Mouse (Mus musculus) thymus, postnatal 4 days (tissue): ENCODE data around the gene BC107364.
"Not testable (repeated sequence)": the region's sequence is repeated elsewhere in the genome, so short reads cannot be mapped to it uniquely, and the experiment has no call there.

Experiments
- DNase-seq: peaks from one replicate; pipeline ENCODE4 v3.0.0; 2021

Gene BC107364

GRCm38 (mm10) chr3:96485361-96485760 is 33.3 kb upstream of the BC107364 start:
- DNase-seq: no peak

DNA sequence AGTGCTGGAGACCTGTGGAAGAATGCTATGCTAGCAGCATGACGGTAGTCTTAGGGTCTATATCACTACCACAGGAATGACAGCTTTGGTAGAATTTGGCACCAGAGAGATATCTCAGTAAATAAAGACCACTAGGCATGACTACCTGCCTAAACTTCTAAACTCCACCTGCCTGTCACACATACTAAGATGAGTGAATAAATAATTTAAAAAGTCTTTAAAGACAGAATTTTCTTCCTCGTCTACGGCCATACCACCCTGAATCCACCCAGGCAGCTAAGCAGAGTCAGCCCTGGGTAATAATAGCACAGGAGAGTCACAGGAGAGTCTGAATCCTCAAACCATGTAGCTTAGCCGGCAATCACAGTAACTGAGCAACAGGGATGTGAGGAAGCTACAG is 32.8 kb upstream of the BC107364 start:
- no peak for DNase-seq

GRCm38 (mm10) chr3:96483946-96484345 is 31.8 kb upstream of the BC107364 start:
- no peak for DNase-seq

DNA sequence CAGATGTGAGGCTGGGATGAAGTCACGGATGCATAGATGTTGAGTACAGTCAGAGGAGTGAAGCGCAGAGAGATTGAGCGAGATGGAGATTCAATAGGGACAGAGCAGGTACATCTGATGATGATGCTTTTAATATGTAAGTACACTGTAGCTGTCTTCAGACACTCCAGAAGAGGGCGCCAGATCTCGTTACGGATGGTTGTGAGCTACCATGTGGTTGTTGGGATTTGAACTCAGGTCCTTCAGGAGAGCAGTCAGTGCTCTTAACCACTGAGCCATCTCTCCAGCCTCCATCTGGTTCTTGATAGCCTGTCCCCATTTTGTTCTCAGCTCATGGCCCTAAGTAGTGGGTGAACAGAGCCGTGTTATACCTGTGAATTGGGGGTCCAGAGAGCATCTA is 30.9 kb upstream of the BC107364 start:
- not testable (repeated sequence) for DNase-seq

DNA sequence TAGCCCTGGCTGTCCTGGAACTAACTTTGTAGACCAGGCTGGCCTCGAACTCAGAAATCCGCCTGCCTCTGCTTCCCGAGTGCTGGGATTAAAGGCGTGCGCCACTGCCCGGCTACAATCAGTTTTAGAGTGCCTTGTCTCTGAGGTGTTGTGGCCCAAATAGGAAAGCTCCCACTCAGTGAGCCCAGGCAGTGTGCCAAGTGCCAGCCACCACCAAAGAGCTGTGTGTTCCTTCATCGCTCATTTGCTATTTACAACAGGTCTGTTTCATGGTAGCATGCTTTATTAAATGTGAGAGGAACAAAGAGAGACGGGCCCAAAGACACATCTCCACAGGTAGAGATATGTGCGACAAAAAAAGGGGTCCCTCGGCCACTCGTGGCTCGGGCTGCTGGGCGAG is 30.3 kb upstream of the BC107364 start:
- no peak for DNase-seq

- no peak for DNase-seq
These were observed 29.8 kb upstream of the BC107364 start for GRCm38 (mm10) chr3:96481856-96482255.

GRCm38 (mm10) chr3:96480684-96481270 is 28.7 kb upstream of the BC107364 start:
- no peak for DNase-seq

DNA sequence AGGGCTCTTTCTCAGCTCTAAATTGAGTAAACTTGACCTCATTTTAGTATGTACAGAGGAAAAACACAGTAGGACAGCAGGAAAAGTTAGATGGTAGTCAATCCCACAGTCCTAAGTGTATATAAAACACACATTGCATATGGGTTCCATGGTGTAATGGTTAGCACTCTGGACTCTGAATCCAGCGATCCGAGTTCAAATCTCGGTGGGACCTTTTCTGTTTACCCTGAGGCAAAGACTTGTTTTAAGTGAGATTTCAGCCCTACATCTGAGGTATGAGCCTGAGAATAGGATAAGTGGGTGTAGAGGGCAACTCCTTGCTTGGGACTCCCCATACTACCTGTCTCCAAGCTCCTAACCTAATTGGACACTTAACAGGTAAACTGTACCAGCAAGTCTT is 27.1 kb upstream of the BC107364 start:
- DNase-seq: no peak

- DNase-seq: no peak
These were observed 25.5 kb upstream of the BC107364 start for GRCm38 (mm10) chr3:96477558-96477957.

GRCm38 (mm10) chr3:96477084-96477483 is 25.0 kb upstream of the BC107364 start:
- no peak for DNase-seq

- DNase-seq: no peak
These were observed 23.0 kb upstream of the BC107364 start for GRCm38 (mm10) chr3:96474909-96475655.

DNA sequence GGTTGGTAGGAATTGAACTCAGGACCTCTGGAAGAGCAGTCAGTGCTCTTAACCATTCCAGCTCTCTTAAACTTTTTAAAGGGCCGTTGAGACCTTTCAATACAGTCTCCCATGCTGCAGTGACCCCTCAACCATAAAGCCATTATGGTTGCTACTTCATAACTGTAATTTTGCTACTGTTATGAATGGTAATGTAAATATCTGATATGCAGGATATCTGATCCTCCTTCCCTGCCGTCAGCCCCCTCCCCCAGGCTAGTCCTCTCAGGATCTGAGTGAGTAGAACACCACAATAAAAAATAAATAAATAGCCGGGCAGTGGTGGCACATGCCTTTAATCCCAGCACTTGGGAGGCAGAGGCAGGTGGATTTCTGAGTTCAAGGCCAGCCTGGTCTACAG is 21.4 kb upstream of the BC107364 start:
- not testable (repeated sequence) for DNase-seq

DNA sequence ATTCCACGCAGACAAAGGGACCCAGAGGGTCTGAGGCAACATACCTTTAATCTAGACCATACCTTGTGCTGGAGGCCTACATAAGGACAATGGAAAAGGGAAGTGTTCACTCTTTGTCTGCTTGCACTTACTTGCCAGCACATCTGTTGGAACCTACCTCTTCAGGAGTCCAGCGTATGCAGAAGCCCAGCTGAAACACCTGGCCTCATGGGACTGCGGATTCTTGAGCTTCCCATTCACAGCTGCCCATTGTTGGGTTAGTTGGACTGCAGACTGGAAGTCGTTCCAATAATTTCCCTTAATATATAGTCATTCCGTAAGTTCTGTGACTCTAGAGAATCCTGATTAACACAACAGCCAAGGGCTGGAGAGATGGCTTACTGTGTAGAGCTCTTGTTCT is 20.0 kb upstream of the BC107364 start:
- no peak for DNase-seq

GRCm38 (mm10) chr3:96469626-96470025 is 17.5 kb upstream of the BC107364 start:
- no peak for DNase-seq

DNA sequence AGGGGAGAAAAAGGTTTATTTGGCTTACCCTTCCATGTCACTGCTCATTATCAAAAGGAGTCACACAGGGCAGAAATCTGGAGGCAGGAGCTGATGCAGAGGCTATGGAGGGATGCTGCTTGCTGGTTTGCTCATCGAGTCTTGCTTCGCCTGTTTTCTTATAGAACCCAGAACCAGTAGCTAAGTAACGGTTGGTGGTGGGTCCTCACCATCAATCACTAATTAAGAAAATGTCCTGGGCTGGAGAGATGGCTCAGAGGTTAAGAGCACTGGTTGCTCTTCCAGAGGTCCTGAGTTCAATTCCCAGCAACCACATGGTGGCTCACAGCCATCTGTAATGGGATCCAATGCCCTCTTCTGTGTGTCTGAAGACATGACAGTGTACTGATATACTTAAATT is 16.2 kb upstream of the BC107364 start:
- not testable (repeated sequence) for DNase-seq

DNA sequence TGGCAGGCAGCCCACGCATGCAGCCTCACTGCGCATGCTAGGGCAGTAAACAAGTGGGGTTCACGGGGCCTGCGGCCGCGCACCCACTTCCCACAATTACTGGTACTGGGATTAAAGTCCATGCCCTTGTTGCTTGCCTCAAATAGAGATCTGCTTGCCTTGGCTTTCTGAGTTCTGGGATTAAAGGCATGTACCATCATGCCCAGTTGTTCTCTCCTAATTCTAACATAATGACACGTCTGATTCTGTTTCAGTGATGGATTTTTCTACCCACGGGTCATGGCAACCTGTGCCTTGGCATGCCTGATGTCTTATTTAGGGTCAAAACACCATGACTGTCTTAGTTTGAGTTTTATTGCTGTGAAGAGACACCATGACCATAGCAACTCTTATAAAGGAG is 15.5 kb upstream of the BC107364 start:
- DNase-seq: no peak

DNA sequence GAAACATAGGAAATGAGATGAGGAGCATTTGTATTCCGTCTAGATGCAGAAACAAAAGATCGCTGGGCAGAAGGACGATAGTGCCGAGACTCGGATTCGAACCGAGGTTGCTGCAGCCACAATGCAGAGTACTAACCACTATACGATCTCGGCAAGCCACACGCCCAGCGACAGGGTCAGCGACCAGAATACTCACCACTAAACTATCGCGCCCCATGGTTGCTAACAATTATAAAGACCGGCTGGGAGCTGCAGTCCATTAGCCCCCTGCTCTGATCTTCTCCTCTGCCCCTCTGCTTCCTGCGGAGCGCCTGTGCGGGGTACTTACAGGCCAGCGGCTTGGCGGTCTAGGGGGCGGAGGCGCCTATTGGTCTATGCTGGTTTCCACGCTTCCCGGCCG is 11.8 kb upstream of the BC107364 start:
- no peak for DNase-seq

- not testable (repeated sequence) for DNase-seq
These were observed 8.4 kb upstream of the BC107364 start for GRCm38 (mm10) chr3:96460568-96460870.

DNA sequence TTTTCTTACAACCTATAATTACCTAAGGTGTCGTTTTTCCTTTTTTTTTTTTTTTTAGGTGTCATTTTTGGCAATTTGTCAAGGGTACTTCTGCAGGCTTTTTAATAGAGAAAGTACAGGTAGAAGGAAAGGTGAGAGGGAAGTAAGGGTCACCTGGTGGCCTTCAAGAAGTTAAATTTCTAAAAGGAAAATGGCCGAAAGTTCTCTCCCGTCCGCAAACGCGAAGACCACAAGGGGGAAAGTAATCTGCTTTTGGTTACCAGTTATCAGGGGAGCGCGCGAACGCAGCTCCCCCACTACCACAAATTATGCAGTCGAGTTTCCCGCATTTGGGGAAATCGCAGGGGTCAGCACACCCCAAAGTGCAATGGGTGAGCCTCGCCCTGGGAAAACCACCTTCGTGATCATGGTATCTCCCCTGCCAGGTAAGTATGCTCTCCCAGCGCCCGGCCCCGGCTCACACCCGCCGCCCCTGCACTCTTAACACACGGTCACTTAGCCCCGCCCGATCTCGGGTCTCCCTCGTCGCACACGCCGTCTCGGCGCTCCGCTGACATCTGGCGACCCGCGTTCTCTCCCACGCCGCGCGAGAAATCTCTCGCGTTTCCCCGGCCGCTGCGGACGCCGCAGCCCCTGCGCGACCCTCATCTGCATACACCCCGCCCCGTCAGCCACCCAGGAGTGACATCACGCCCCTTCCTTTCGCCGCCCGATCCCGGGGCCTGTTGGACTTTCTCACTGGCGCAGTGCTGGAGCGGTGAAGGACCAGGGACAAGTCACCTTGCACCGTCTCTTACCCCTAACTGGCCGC is 7.9 kb upstream of the BC107364 start:
- DNase-seq: not testable (repeated sequence)

- DNase-seq: not testable (repeated sequence)
These were observed 6.9 kb upstream of the BC107364 start for GRCm38 (mm10) chr3:96458886-96459439.

DNA sequence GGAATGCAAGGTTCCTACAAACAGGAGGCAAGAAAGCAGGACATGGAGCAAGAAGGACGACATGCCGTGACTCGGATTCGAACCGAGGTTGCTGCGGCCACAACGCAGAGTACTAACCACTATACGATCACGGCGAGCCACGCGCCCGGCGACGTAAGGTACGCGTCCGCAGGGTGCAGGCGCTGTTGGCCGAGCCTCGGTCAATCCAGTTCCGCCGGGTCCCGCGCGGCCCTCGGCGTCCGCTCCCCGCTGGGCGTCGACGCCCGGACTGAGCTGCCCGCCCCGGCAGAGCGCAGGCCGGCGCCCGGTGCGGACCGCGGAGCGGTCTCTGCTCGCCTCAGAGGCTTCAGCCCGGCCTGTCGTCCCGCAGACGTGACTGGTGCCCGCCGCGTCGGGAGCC is 5.9 kb upstream of the BC107364 start:
- DNase-seq: not testable (repeated sequence)

DNA sequence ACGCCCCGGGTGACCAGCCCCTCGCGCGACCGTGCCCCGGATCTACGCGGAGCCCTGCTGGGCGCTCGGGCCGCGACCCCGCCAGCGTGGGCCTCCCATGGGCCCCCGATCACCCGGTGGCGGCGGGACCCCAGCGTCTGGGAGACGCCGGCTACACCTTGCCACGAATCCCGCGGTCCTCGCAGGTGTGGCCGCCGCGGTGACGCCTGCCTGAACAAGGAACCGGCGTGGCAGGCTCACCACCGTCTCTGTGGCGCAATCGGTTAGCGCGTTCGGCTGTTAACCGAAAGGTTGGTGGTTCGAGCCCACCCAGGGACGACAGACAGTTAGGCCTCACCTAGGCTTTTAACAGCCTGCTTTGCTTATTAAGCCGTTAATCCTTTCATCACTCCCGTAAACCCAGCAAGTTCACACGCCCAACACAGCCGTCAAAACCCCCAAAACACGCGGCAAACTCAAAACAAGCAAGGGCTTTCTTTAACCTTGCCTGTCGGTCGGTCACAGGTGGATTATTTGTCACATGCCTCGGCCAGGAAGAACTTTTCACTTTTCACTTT is 847 bp downstream of the BC107364 start:
- DNase-seq: not testable (repeated sequence)

DNA sequence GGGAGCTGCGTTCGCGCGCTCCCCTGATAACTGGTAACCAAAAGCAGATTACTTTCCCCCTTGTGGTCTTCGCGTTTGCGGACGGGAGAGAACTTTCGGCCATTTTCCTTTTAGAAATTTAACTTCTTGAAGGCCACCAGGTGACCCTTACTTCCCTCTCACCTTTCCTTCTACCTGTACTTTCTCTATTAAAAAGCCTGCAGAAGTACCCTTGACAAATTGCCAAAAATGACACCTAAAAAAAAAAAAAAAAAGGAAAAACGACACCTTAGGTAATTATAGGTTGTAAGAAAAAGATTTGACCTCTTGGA is 1.6 kb downstream of the BC107364 start:
- not testable (repeated sequence) for DNase-seq
